Comparison of ENCODE assay signal across 16 mouse cellular contexts in genomic region chr8:126616736-126617135, GRCm38 (mm10). TPM values are rescaled to one million over a fixed set of nuclear protein-coding genes. Genes with fewer than 3 reads are reported as not detected.
A peak's percentile ranks its signal among the peaks of the same experiment; 100 is the strongest.
DNase-seq lines count a peak whose midpoint lies in the region; ATAC-seq and TF ChIP-seq lines count a peak whose summit lies in the region.
"Had no signal": no experiment of that assay in that cellular context is flagged by ENCODE, and none has a peak within 500 bp of the region (broad histone marks: within the 10 kb centered on the region; RNA-seq: fewer than 3 reads in every experiment).

No protein-coding gene starts in this region.

- no peak overlapping the region for H3K4me3 ChIP-seq in heart, adult 2 months
- H3K4me3 ChIP-seq in heart, embryonic 10.5 days = no peak overlapping the region
- no peak overlapping the region for H3K4me3 ChIP-seq in kidney, embryonic 16.5 days (ENCODE audit: low read length)
- H3K4me3 ChIP-seq: left cerebral cortex, adult 2 months; liver, embryonic 15.5 days; midbrain, embryonic 12.5 days; neural tube, embryonic 12.5 days had no signal

- DNase-seq in heart, adult 2 months = no peak
- no peak for DNase-seq in heart, embryonic 10.5 days (ENCODE audit: low spot score)
- no peak for DNase-seq in kidney, adult 18-20 months
- no peak for DNase-seq in layer of hippocampus, adult 8-10 months (ENCODE audit: low spot score in 2 of 2)
- no peak for DNase-seq in cerebellum, postnatal 36 days
- DNase-seq: adrenal gland, adult 2 months; B cell, adult 2 months; retina, postnatal 1 day had no signal

- no peak for TF ChIP-seq POLR2A in heart, adult 2 months (IDR thresholded peaks at IDR 0.05; ENCODE audit: insufficient read depth, low read depth, low read length)

- H3K4me1 ChIP-seq in heart, adult 2 months (ENCODE audit: control insufficient read depth, insufficient read depth, low read length) = peaks cover 21% of the 10 kb centered on the region
- peaks cover 31% of the 10 kb centered on the region for H3K4me1 ChIP-seq in heart, embryonic 10.5 days
- H3K4me1 ChIP-seq in kidney, embryonic 16.5 days (ENCODE audit: insufficient read depth, low read length) = peaks cover 44% of the 10 kb centered on the region
- H3K4me1 ChIP-seq: midbrain, embryonic 12.5 days; neural tube, embryonic 12.5 days had no signal

- H3K27me3 ChIP-seq in heart, adult 2 months (ENCODE audit: control insufficient read depth, insufficient read depth, low read length) = no peaks in the 10 kb centered on the region
- H3K27me3 ChIP-seq in heart, embryonic 10.5 days (ENCODE audit: insufficient read depth, poor library complexity, severe bottlenecking) = no peaks in the 10 kb centered on the region
- no peaks in the 10 kb centered on the region for H3K27me3 ChIP-seq in kidney, embryonic 16.5 days (ENCODE audit: insufficient read depth, low read length)
- H3K27me3 ChIP-seq: liver, embryonic 15.5 days; midbrain, embryonic 12.5 days; neural tube, embryonic 12.5 days had no signal

- no peak overlapping the region for H3K9ac ChIP-seq in heart, adult 2 months (ENCODE audit: low read depth, low read length)
- H3K9ac ChIP-seq in kidney, embryonic 16.5 days (replicated peaks; ENCODE audit: low read length) = no peak overlapping the region
- H3K9ac ChIP-seq: liver, embryonic 15.5 days; midbrain, embryonic 12.5 days; neural tube, embryonic 12.5 days had no signal

- TF ChIP-seq CTCF in heart, adult 2 months (IDR thresholded peaks at IDR 0.05) = no peak

- intact Hi-C loops in heart, adult 2 months (cut with DNase I) = loop anchor here (2.0 kb wide), 1 partner anchor 48 kb away; no protein-coding TSS in a partner anchor

- H3K4me2 ChIP-seq in kidney, embryonic 16.5 days (replicated peaks; ENCODE audit: low read depth, low read length) = no peak overlapping the region
- H3K4me2 ChIP-seq: midbrain, embryonic 12.5 days; neural tube, embryonic 12.5 days had no signal

- peak overlapping the region; percentile 82 for H3K27ac ChIP-seq in heart, adult 2 months
- no peak overlapping the region for H3K27ac ChIP-seq in heart, embryonic 10.5 days
- H3K27ac ChIP-seq in kidney, embryonic 16.5 days (ENCODE audit: low read length) = peak overlapping the region; percentile 96
- H3K27ac ChIP-seq: left cerebral cortex, adult 2 months; midbrain, embryonic 12.5 days; neural tube, embryonic 12.5 days had no signal

- no peaks in the 10 kb centered on the region for H3K9me3 ChIP-seq in heart, embryonic 10.5 days
- no peaks in the 10 kb centered on the region for H3K9me3 ChIP-seq in kidney, embryonic 16.5 days (ENCODE audit: low read length)
- H3K9me3 ChIP-seq: liver, embryonic 15.5 days; midbrain, embryonic 12.5 days; neural tube, embryonic 12.5 days had no signal

- H3K79me2 ChIP-seq in heart, adult 2 months (replicated peaks; ENCODE audit: control insufficient read depth, insufficient read depth, low read length) = no peaks in the 10 kb centered on the region

- no peak for TF ChIP-seq EP300 in heart, adult 2 months (IDR thresholded peaks at IDR 0.05; ENCODE audit: insufficient read depth, low read depth, low read length)

- no peaks in the 10 kb centered on the region for H3K36me3 ChIP-seq in heart, adult 2 months (ENCODE audit: control insufficient read depth, insufficient read depth, low read length)
- no peaks in the 10 kb centered on the region for H3K36me3 ChIP-seq in heart, embryonic 10.5 days
- H3K36me3 ChIP-seq in kidney, embryonic 16.5 days (ENCODE audit: insufficient read depth, low read length) = no peaks in the 10 kb centered on the region
- H3K36me3 ChIP-seq: liver, embryonic 15.5 days; midbrain, embryonic 12.5 days; neural tube, embryonic 12.5 days had no signal

- 37% methylated on average over 5 of the region's 5 CpGs for WGBS in heart, adult 2 months
- WGBS in heart, embryonic 10.5 days = 70% methylated on average over 5 of the region's 5 CpGs
- WGBS in kidney, embryonic 16.5 days = 49% methylated on average over 5 of the region's 5 CpGs

- no peak for ATAC-seq in kidney, embryonic 16.5 days (ENCODE audit: low FRiP score, low TSS enrichment)
- peak; percentile 50 for ATAC-seq in CD4-positive, CD25-positive, alpha-beta regulatory T cell, adult 4 months
- ATAC-seq in inflammation-experienced regulatory T-cells, adult 6 months = peak; percentile 30
- ATAC-seq: intestine, postnatal 0 days had no signal

RNA-seq across cellular contexts. Expression of gene Irf2bp2, which starts 22.9 kb away (rescaled TPM):
- 100 to 1,000 TPM in 1 of 2 experiments, 10 to 100 TPM in 1; 56.3 to 132 TPM for total RNA-seq in heart, adult 2 months (2021)
- 33.8 and 37.3 TPM in 2 replicates for polyA plus RNA-seq in heart, adult 2 months (2012; rRNA removed)
- 4.6 and 6.5 TPM in 2 replicates for polyA plus RNA-seq in heart, embryonic 10.5 days (2016; fragmentation: Nextera tagmentation; extraction: Ambion mirVana)
- polyA plus RNA-seq in kidney, embryonic 16.5 days (2015; fragmentation: Nextera tagmentation; extraction: Ambion mirVana) = 11.5 and 12.1 TPM in 2 replicates
- 10 to 100 TPM; 15.5 to 22.4 TPM for polyA plus RNA-seq in CD4-positive, CD25-positive, alpha-beta regulatory T cell, adult 4 months (2017; shearing (Covaris generic))
- polyA plus RNA-seq in inflammation-experienced regulatory T-cells, adult 6 months (2017; shearing (Covaris generic)) = 10 to 100 TPM; 16.7 to 25.3 (median 24.5) TPM
- 10 to 100 TPM; 53.5 to 58.0 (median 56.2) TPM for total RNA-seq in layer of hippocampus, adult 8-10 months (2022)
